Mouse (Mus musculus): ENCODE results near the gene Rabep1. TPM values are rescaled to one million over a fixed set of nuclear protein-coding genes. Genes with fewer than 3 reads are reported as not detected.

Rabep1 gene
- polyA plus RNA-seq, 1 experiment = 12.3 TPM

GRCm38 (mm10) chr11:70973947-70974346 is 129.4 kb downstream of the Rabep1 start:
- no peak for DNase-seq (ENCODE audit: low spot score)

GRCm38 (mm10) chr11:70975193-70975592 is 130.6 kb downstream of the Rabep1 start:
- DNase-seq (ENCODE audit: low spot score) = no peak

GRCm38 (mm10) chr11:70977293-70977692 is 132.7 kb downstream of the Rabep1 start:
- DNase-seq (ENCODE audit: low spot score) = no peak

- DNase-seq (ENCODE audit: low spot score) = no peak
Observed at GRCm38 (mm10) chr11:70980232-70980631, 135.7 kb downstream of the Rabep1 start.

GRCm38 (mm10) chr11:70980751-70981510 is 136.4 kb downstream of the Rabep1 start:
- no peak for DNase-seq (ENCODE audit: low spot score)

GRCm38 (mm10) chr11:70982030-70982429 is 137.5 kb downstream of the Rabep1 start:
- DNase-seq (ENCODE audit: low spot score) = no peak

- DNase-seq (ENCODE audit: low spot score) = peak; percentile 97
Observed at GRCm38 (mm10) chr11:70982557-70983228, 138.1 kb downstream of the Rabep1 start, which contains the start of gene C1qbp. TSS of gene C1qbp (minus strand) at chr11:70983026.

Other genes starting within 250 kb of the Rabep1 start
- gene 4930544D05Rik, start 228.9 kb upstream of the Rabep1 start, polyA plus RNA-seq (2012; rRNA removed) = not detected in 2 replicates
- 0.40 and 0.44 TPM in 2 replicates for gene Chrne, start 225.6 kb upstream of the Rabep1 start, polyA plus RNA-seq (2012; rRNA removed)
- 0.01 and 0.10 TPM in 2 replicates for gene Gp1ba, start 205.7 kb upstream of the Rabep1 start, polyA plus RNA-seq (2012; rRNA removed)
- 116 and 119 TPM in 2 replicates for gene Rnf167, start 197.5 kb upstream of the Rabep1 start, polyA plus RNA-seq (2012; rRNA removed)
- 93.9 and 96.9 TPM in 2 replicates for gene Slc25a11, start 197.3 kb upstream of the Rabep1 start, polyA plus RNA-seq (2012; rRNA removed)
- 1,258 and 1,344 TPM in 2 replicates for gene Pfn1, start 190.1 kb upstream of the Rabep1 start, polyA plus RNA-seq (2012; rRNA removed)
- gene Eno3, start 187.6 kb upstream of the Rabep1 start, polyA plus RNA-seq (2012; rRNA removed) = 104 and 126 TPM in 2 replicates
- gene Spag7, start 175.4 kb upstream of the Rabep1 start, polyA plus RNA-seq (2012; rRNA removed) = 89.4 and 93.2 TPM in 2 replicates
- gene Camta2, start 156.7 kb upstream of the Rabep1 start, polyA plus RNA-seq (2012; rRNA removed) = 16.6 and 25.4 TPM in 2 replicates
- 4.3 and 5.1 TPM in 2 replicates for gene Inca1, start 144.6 kb upstream of the Rabep1 start, polyA plus RNA-seq (2012; rRNA removed)
- 77.5 and 105 TPM in 2 replicates for gene Kif1c, start 144.2 kb upstream of the Rabep1 start, polyA plus RNA-seq (2012; rRNA removed)
- gene Zfp3, start 80.6 kb upstream of the Rabep1 start, polyA plus RNA-seq (2012; rRNA removed) = 5.8 and 6.5 TPM in 2 replicates
- gene Scimp, start 32.2 kb upstream of the Rabep1 start, polyA plus RNA-seq (2012; rRNA removed) = 1.1 and 1.5 TPM in 2 replicates
- gene Nup88, start 125.2 kb downstream of the Rabep1 start, polyA plus RNA-seq (2012; rRNA removed) = 113 and 130 TPM in 2 replicates
- gene Rpain, start 125.4 kb downstream of the Rabep1 start, polyA plus RNA-seq (2012; rRNA removed) = 44.2 and 58.6 TPM in 2 replicates
- 102 and 120 TPM in 2 replicates for gene C1qbp, start 138.2 kb downstream of the Rabep1 start, polyA plus RNA-seq (2012; rRNA removed)
- 16.2 and 18.4 TPM in 2 replicates for gene Dhx33, start 159.7 kb downstream of the Rabep1 start, polyA plus RNA-seq (2012; rRNA removed)
- 11.0 and 13.3 TPM in 2 replicates for gene Mis12, start 174.8 kb downstream of the Rabep1 start, polyA plus RNA-seq (2012; rRNA removed)
- gene Derl2, start 175.1 kb downstream of the Rabep1 start, polyA plus RNA-seq (2012; rRNA removed) = 21.7 and 25.5 TPM in 2 replicates
- gene 6330403K07Rik, start 188.7 kb downstream of the Rabep1 start, polyA plus RNA-seq (2012; rRNA removed) = 2.6 and 3.2 TPM in 2 replicates

Measured in urinary bladder, adult 2 months (tissue).